Mouse (Mus musculus): ENCODE measurements around the gene Ahsg. TPM values are rescaled to one million over a fixed set of nuclear protein-coding genes. Genes with fewer than 3 reads are reported as not detected.

Gene Ahsg
- total RNA-seq (2012; rRNA removed) (0.16 TPM in 1 of 2 replicates, not detected in the other), polyA plus RNA-seq (2012; ENCODE audit: insufficient read depth in 1 of 2, insufficient read length in 2 of 2, low read depth in 1 of 2, low replicate concordance in 2 of 2, missing spikeins in 1 of 2) (under 1 TPM in 1 of 2 experiments, not detected in 1; 0.13 TPM)

- H3K36me3 ChIP-seq (ENCODE audit: control insufficient read depth in 1 of 2, insufficient read depth in 2 of 2, low read length in 2 of 2): peaks cover 0 to 13% of the 10 kb centered on the region in 2 experiments; a peak in 1 of 4 replicates
- H3K4me3 ChIP-seq (ENCODE audit: control insufficient read depth in 1 of 2, insufficient read depth in 1 of 2, low read depth in 2 of 2, low read length in 2 of 2): no peak within 1 kb of the TSS
- H3K27ac ChIP-seq (ENCODE audit: control insufficient read depth, low read depth, low read length): no peak within 1 kb of the TSS
- TF ChIP-seq JUND (IDR thresholded peaks at IDR 0.05; ENCODE audit: low read depth, low read length): no peak
- 0 out of 2 replicates have a peak, but pooled peaks have one; percentile 24 for TF ChIP-seq TCF12 (IDR thresholded peaks at IDR 0.05; ENCODE audit: low read depth, low read length)
- TF ChIP-seq ZKSCAN1 (IDR thresholded peaks at IDR 0.05; ENCODE audit: low read depth, low read length): no peak
- TF ChIP-seq POLR2AphosphoS5 (IDR thresholded peaks at IDR 0.05; ENCODE audit: borderline replicate concordance, low read depth, low read length): no peak
- TF ChIP-seq E2F4 (IDR thresholded peaks at IDR 0.05; ENCODE audit: borderline replicate concordance, low read depth, low read length): no peak
- no peak for TF ChIP-seq EP300 (IDR thresholded peaks at IDR 0.05; ENCODE audit: low read depth in 1 of 2, low read length in 2 of 2)
- TF ChIP-seq MYC (IDR thresholded peaks at IDR 0.05; ENCODE audit: low read depth, low read length): no peak
- TF ChIP-seq ELF1 (IDR thresholded peaks at IDR 0.05; ENCODE audit: low read depth, low read length): no peak
- peaks cover 0 to 20% of the 10 kb centered on the region in 2 experiments; a peak in 3 of 4 replicates for H3K4me1 ChIP-seq (ENCODE audit: control insufficient read depth in 1 of 2, insufficient read depth in 2 of 2, low read length in 2 of 2)
- peak; percentile 17 for DNase-seq (ENCODE audit: low read depth, low spot score)
- no peaks in the 10 kb centered on the region for H3K79me2 ChIP-seq (ENCODE audit: control insufficient read depth, insufficient read depth, low read length, poor library complexity)
- H3K27me3 ChIP-seq (ENCODE audit: control insufficient read depth in 1 of 2, insufficient read depth in 2 of 2, low read length in 2 of 2): no peaks in the 10 kb centered on the region
- no peak within 1 kb of the TSS for H3K9ac ChIP-seq (ENCODE audit: control insufficient read depth, low read depth, low read length, poor library complexity, severe bottlenecking)
- no peaks in the 10 kb centered on the region for H3K9me3 ChIP-seq (replicated peaks; ENCODE audit: insufficient read depth, low read length)
These were observed at the start of gene Ahsg for GRCm38 (mm10) chr16:22890683-22891510. Gene Ahsg, plus strand, starts transcription at chr16:22891277.

- Histone ChIP-seq H3K36me3 (ENCODE audit: control insufficient read depth in 1 of 2, insufficient read depth in 2 of 2, low read length in 2 of 2) (peaks cover 0 to 22% of the 10 kb centered on the region in 2 experiments; a peak in 2 of 4 replicates), H3K9ac (ENCODE audit: control insufficient read depth, low read depth, low read length, poor library complexity, severe bottlenecking) (no peak overlapping the region), H3K27me3 (ENCODE audit: control insufficient read depth in 1 of 2, insufficient read depth in 2 of 2, low read length in 2 of 2) (no peaks in the 10 kb centered on the region), H3K79me2 (ENCODE audit: control insufficient read depth, insufficient read depth, low read length, poor library complexity) (peaks cover 10% of the 10 kb centered on the region; the same call in 1 of the 2 replicates), H3K27ac (ENCODE audit: control insufficient read depth, low read depth, low read length) (no peak overlapping the region), H3K4me1 (ENCODE audit: control insufficient read depth in 1 of 2, insufficient read depth in 2 of 2, low read length in 2 of 2) (peaks cover 0 to 3% of the 10 kb centered on the region in 2 experiments; a peak in 1 of 4 replicates), H3K4me3 (ENCODE audit: control insufficient read depth in 1 of 2, insufficient read depth in 1 of 2, low read depth in 2 of 2, low read length in 2 of 2) (no peak overlapping the region), H3K9me3 (replicated peaks; ENCODE audit: insufficient read depth, low read length) (no peaks in the 10 kb centered on the region)
- TF ChIP-seq TCF12 (IDR thresholded peaks at IDR 0.05; ENCODE audit: low read depth, low read length) (no peak), KAT2A (conservative IDR thresholded peaks at IDR 0.05; ENCODE audit: low read depth, low read length) (no peak), GABPA (IDR thresholded peaks at IDR 0.05; ENCODE audit: low read depth, low read length) (no peak)
- DNase-seq (ENCODE audit: low read depth, low spot score): no peak
These were observed 48.2 kb upstream of the Ahsg start for GRCm38 (mm10) chr16:22842871-22843270.

Data from MEL (cell line).